Mouse (Mus musculus): ENCODE results near the gene Lcor.

Gene Lcor

DNA sequence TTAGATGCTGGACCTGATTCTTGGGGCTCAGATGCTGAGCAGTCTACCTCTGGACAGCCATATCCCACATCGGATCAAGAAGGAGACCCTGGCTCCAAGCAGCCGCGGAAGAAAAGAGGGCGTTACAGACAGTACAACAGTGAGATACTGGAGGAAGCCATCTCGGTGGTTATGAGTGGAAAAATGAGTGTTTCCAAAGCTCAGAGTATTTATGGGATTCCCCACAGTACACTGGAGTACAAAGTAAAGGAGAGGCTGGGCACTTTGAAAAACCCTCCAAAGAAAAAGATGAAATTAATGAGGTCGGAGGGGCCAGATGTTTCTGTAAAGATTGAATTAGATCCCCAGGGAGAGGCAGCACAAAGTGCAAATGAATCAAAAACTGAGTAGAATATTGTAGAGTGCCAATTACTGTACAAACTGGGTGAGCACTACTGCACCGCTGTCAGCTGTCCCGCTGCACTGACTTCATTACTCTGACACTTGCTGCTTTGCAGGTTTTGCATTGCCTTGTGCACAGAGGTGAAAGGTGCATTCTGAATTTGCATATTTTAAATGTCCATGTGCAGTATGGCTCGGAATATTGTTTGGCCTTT, 76.6 kb downstream of the Lcor start:
- DNase-seq (ENCODE audit: low read depth in 2 of 2, low spot score in 2 of 2), result no peak

- DNase-seq (ENCODE audit: low read depth in 2 of 2, low spot score in 2 of 2), result no peak
Observed at GRCm38 (mm10) chr19:41560856-41561255, 78.4 kb downstream of the Lcor start.

DNA sequence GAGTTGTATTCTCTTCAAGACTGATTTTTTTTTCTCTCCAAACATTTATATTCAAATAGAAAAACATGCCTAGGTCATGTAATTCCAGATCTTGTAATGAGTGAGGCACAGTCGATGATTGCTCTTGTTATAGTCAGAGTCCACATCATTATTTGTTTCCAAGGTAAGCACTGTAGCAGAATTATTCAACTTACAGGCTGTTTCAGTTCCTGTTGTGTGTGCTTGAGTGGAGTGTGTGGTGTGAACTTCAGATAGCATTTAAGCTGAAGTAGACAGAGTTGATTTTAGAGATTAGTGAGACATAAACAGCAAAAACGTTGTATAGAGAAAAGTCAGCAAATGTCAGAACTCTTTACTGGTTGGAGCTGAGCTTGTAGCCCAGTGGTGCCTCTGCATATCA, 86.4 kb downstream of the Lcor start:
- DNase-seq (ENCODE audit: low read depth in 2 of 2, low spot score in 2 of 2), result no peak

DNA sequence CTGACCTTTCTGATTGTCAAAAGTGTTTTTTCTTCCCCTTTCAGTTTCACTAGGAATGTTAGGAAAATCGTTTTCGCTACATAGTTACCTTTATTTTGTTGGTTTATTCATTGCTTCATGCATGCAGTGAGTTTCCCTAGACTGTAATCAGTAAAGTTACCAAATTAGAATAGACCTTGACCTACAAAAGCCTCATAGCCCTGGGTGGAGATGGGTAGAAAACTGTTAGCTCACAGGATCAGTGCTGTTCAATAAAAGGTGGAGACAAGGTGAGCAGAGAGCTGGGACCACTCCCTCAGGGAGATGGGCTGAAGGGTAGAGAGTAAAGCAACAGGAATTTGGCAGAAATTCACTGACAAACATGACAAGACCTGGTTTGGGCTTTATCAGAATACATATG, 91.3 kb downstream of the Lcor start:
- DNase-seq (ENCODE audit: low read depth in 2 of 2, low spot score in 2 of 2), result no peak

DNA sequence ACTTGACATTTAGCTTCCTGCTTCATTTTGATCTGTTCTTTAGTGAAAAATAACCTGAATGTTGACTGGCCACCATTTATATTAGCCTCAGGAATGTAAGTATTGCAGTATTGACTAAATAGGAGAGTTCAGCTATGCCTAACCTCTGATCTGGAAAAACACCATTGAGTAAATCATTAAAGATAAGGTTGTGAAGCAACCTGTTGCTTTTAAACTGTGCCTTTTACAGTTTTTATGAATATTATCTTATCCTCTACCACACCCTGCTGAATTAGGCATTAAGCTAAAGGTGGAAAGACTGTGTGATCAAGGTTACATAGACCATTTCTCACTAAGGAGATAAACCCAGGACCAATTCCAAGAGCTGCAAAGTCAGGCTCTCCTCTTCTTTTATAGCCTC, 95.1 kb downstream of the Lcor start:
- DNase-seq (ENCODE audit: low read depth in 2 of 2, low spot score in 2 of 2), result no peak

GRCm38 (mm10) chr19:41579311-41579920, 97.0 kb downstream of the Lcor start:
- DNase-seq (ENCODE audit: low read depth in 2 of 2, low spot score in 2 of 2), result no peak

DNA sequence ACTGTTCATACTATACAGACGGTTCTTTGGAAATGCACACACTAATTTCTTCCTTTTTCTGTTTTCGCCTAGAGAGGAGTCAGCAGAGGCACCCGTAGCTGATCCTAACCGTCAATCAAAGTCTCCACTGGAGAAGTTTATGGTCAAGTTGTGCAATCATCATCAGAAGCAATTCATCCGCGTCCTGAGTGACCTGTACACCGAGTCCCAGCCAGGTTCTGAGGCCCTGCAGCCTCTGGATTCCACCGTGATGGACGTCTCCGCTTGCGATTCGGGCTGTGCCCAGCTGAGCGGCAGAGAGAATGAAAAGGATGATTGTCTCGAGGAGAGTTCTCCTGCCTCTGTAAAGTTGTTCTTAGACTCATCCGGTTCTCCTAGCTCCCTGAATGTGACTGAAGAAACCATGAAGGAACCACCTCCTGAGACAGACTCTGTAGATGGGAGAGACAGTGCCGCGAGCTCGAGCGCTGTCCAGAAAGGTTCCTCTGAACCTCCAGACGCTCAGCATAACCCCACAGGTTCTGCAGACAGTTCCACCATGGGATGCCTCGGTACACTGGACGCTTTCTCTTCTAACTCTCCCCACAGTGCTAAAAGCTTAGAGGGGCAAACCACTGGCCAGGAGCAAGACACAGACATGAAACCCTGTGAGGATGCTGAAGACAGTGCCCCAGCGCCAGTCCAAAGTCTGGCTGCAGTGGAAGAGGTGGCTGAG, 99.4 kb downstream of the Lcor start, which contains the start of gene Gm340:
Gene Gm340 (plus strand): TSS at position 665 of the 715 bp plus-strand sequence.
- DNase-seq (ENCODE audit: low read depth in 2 of 2, low spot score in 2 of 2), result no peak

GRCm38 (mm10) chr19:41582918-41583514, 100.6 kb downstream of the Lcor start:
- DNase-seq (ENCODE audit: low read depth in 2 of 2, low spot score in 2 of 2), result no peak

GRCm38 (mm10) chr19:41586752-41587151, 104.3 kb downstream of the Lcor start:
- DNase-seq (ENCODE audit: low read depth in 2 of 2, low spot score in 2 of 2), result no peak

GRCm38 (mm10) chr19:41587431-41588222, 105.2 kb downstream of the Lcor start:
- no peak for DNase-seq (ENCODE audit: low read depth in 2 of 2, low spot score in 2 of 2)

DNA sequence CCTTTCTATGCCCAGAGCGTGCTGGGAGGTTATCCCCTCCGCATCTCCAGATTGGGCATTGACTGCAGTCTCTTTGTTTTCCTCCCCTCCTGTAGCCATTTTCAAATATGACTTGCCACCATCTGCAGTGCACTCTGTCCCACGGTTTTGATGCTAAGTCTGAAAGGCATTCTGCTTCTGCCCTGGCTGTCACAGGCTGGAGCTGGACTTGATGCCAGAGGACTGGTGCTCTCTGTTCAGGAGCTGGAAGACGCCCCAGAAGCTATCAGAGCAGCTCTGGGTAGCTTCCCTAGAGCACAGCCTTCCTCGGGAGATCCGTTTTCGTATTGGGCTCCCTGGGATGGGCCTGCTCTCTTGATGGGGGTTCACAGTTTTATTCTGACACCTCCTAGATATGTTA, 106.6 kb downstream of the Lcor start:
- no peak for DNase-seq (ENCODE audit: low read depth in 2 of 2, low spot score in 2 of 2)

- no peak for DNase-seq (ENCODE audit: low read depth in 2 of 2, low spot score in 2 of 2)
Observed at GRCm38 (mm10) chr19:41589681-41590080, 107.2 kb downstream of the Lcor start.

DNA sequence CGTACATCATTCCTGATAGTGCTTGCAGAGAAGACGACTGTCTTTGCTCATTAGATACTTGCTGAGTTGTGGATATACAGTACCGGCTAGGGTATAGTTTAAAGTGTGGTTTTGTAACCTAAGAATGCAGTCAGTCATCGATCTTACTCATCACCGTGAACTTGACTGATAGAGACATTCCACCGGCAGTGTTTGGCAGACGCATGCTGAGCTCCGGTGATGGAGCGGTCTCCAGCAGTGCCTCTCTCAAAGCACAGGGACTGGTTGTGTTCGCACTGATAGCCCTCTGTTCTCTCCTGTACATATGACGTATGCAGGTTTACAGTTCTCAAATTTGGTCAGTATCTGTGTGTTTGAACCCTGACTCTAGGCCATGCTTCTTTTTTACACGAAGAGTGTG, 109.4 kb downstream of the Lcor start:
- DNase-seq (ENCODE audit: low read depth in 2 of 2, low spot score in 2 of 2), result no peak

DNA sequence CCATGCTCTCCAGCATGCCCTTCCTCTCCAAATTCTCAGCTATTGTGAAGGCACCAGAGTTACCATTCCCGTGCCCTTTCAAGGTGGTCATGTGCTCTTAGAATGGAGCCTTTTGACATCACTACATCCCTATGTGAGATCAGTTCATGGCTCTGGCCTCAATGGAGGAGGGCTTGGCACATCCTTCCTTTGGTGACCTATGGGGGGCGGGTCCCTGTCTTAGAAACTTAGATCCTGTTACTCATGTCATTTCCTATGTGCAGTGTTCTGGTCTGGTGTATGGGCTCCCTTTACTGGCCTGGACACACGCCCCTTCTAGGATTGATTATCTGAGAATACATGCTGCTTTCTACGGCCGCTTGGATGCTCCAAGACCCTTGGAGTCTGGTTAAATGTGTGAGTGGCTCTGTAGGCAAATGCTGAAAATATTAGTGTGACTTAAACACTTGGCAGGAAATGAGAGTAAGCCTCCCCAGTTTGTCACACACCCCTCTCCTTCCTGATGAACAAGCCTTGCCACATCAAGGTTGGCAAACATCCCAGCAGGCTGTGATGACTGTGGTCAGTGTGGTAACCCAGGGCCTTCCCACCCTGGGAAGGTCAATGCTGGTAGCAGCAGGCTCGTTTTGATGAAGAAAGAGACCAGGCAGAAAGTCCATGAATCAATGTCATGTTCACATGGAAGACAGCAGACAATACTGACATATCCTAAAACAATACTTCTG, 114.9 kb downstream of the Lcor start:
- no peak for DNase-seq (ENCODE audit: low read depth in 2 of 2, low spot score in 2 of 2)

DNA sequence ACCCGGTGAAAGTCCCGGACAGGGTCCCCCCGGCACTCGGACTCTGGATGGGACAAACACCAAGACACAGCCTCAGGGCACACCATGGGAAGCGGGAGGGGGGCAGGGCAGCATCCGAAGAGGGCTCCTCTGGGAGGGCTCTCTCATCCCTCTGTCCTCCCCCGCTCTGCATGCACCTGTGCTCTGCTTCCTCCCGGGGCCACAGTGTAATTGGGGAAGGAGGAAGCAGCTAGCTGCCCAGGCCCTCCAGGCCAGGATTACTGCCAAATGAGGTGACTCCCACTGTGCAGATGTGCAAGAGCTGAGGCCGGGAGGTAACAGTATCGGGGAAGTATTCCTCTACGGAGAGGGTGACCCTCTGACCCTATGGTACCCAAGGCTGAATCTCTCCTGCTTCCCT, 118.2 kb downstream of the Lcor start:
- DNase-seq (ENCODE audit: low read depth in 2 of 2, low spot score in 2 of 2), result no peak

GRCm38 (mm10) chr19:41606208-41606987, 124.0 kb downstream of the Lcor start:
- DNase-seq (ENCODE audit: low read depth in 2 of 2, low spot score in 2 of 2), result no peak

GRCm38 (mm10) chr19:41611683-41612082, 129.2 kb downstream of the Lcor start:
- DNase-seq (ENCODE audit: low read depth in 2 of 2, low spot score in 2 of 2), result no peak
